ENCODE assay signal across 17 mouse cellular contexts in genomic region chr10:62029271-62029670, GRCm38 (mm10). TPM values are rescaled to one million over a fixed set of nuclear protein-coding genes. Genes with fewer than 3 reads are reported as not detected.
"Had no signal": no experiment of that assay in that cellular context is flagged by ENCODE, and none has a peak within 500 bp of the region (broad histone marks: within the 10 kb centered on the region; RNA-seq: fewer than 3 reads in every experiment).

No protein-coding gene starts in this region.

- H3K9me3 ChIP-seq: midbrain, embryonic 10.5 days; midbrain, embryonic 13.5 days; midbrain, embryonic 15.5 days; neural tube, embryonic 13.5 days had no signal

- H3K27ac ChIP-seq: liver, embryonic 14.5 days; midbrain, embryonic 10.5 days; midbrain, embryonic 13.5 days; midbrain, embryonic 15.5 days; neural tube, embryonic 13.5 days had no signal

- ATAC-seq: midbrain, embryonic 13.5 days; midbrain, embryonic 15.5 days had no signal

- DNase-seq: lung, adult 18-20 months; lung, embryonic 14.5 days; lung, postnatal 4 days; right cerebral cortex, postnatal 14 days; spleen, adult 18-20 months; thymus, adult 18-20 months; thymus, postnatal 14 days; thymus, postnatal 36 days had no signal

- H3K4me2 ChIP-seq: lung, embryonic 14.5 days; midbrain, embryonic 13.5 days; midbrain, embryonic 15.5 days; neural tube, embryonic 13.5 days had no signal

- H3K9ac ChIP-seq: liver, embryonic 14.5 days; lung, embryonic 14.5 days; midbrain, embryonic 13.5 days; midbrain, embryonic 15.5 days; neural tube, embryonic 13.5 days had no signal

- H3K27me3 ChIP-seq: midbrain, embryonic 13.5 days; midbrain, embryonic 15.5 days; neural tube, embryonic 13.5 days had no signal

- H3K4me3 ChIP-seq: midbrain, embryonic 10.5 days; midbrain, embryonic 13.5 days; midbrain, embryonic 15.5 days; myocyte; neural tube, embryonic 13.5 days had no signal

- H3K36me3 ChIP-seq: midbrain, embryonic 10.5 days; midbrain, embryonic 13.5 days; midbrain, embryonic 15.5 days; neural tube, embryonic 13.5 days had no signal

- H3K4me1 ChIP-seq: midbrain, embryonic 13.5 days; midbrain, embryonic 15.5 days had no signal

RNA-seq across cellular contexts. Expression of gene Col13a1, which starts 50.4 kb away (rescaled TPM):
- total RNA-seq: megakaryocyte, adult 5-6 weeks; megakaryocyte-erythroid progenitor cell, adult 5-6 weeks; neutrophil, adult 5-6 weeks had no signal
